Mouse (Mus musculus) heart, postnatal 0 days (tissue): ENCODE measurements around the gene B3gnt2.

ENCODE experiments used
- CTCF ChIP-seq: IDR thresholded peaks from 2 replicates; pipeline ENCODE4 v1.5.1; 2016; ENCODE audit warnings: antibody characterized with exemption, control low read depth, low read depth
- EP300 ChIP-seq: IDR thresholded peaks from 2 replicates; pipeline ENCODE4 v1.6.1; 2016; ENCODE audit warnings: antibody characterized with exemption, low read depth

DNA sequence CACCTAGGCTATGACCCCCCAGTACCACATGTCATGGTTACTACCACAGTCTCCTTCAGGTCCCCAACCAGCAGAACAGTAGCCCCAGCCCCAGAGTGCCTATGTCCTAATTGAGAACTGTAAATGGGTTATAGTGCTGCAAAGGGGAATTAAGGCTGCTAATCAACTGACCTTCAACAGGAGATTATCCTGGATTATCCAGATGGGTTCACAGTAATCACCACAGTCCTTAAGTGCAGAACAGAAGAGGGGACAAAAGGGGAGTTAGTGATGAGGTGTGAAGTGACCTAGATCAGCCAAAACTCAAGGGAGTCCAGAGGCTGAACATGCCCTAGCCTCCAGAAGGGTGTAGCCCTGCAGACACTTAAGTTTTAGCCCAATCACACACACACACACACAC, 115.4 kb downstream of the B3gnt2 start:
- TF ChIP-seq CTCF (no peak), EP300 (no peak)
